Mouse (Mus musculus) hindbrain, embryonic 13.5 days (tissue): ENCODE measurements at regions not wholly inside any gene's neighbourhood (a gene's known extent, or its start where the extent isn't known, plus 50 kb on each side); places are given as distances from the start of the nearest gene placed in this dataset.

ENCODE experiments used
- ATAC-seq: fragments of 200-750 bp; cut with Nextera tagmentation; 2 replicates; pipeline ENCODE4 v1.8.0; 2017; ENCODE audit warnings: moderate TSS enrichment; ENCODE audit not compliant: low FRiP score
- H3K27ac ChIP-seq: fragments of 300-500 bp; sonication (generic); 2 replicates; pipeline ENCODE4 v1.5.1; 2015; ENCODE audit warnings: inconsistent platforms, mild to moderate bottlenecking, moderate library complexity
- H3K27me3 ChIP-seq: fragments of 300-500 bp; sonication (generic); 2 replicates; pipeline ENCODE4 v1.6.1; 2015; ENCODE audit warnings: mild to moderate bottlenecking, inconsistent platforms
- H3K36me3 ChIP-seq: fragments of 300-500 bp; sonication (generic); 2 replicates; pipeline ENCODE4 v1.6.1; 2015; ENCODE audit warnings: mild to moderate bottlenecking, inconsistent platforms
- H3K4me1 ChIP-seq: fragments of 300-500 bp; sonication (generic); replicated peaks from 2 replicates; pipeline ENCODE4 v1.6.1; 2015; ENCODE audit warnings: inconsistent platforms
- H3K4me2 ChIP-seq: fragments of 300-500 bp; sonication (generic); 2 replicates; pipeline ENCODE4 v1.6.1; 2015; ENCODE audit warnings: inconsistent platforms, mild to moderate bottlenecking, moderate library complexity
- H3K4me3 ChIP-seq: fragments of 300-500 bp; sonication (generic); 2 replicates; pipeline ENCODE4 v1.5.1; 2015; ENCODE audit warnings: mild to moderate bottlenecking, inconsistent platforms
- H3K9ac ChIP-seq: fragments of 300-500 bp; sonication (generic); 2 replicates; pipeline ENCODE4 v1.6.1; 2015; ENCODE audit warnings: mild to moderate bottlenecking, inconsistent platforms
- H3K9me3 ChIP-seq: fragments of 300-500 bp; sonication (generic); 2 replicates; pipeline ENCODE4 v1.6.1; 2016; ENCODE audit warnings: inconsistent platforms
- WGBS: fragments of 180-500 bp; shearing (Covaris S2); methylation state at CpG from one replicate; pipeline ENCODE4 v1.1.7; 2015; 5-methylcytosine and 5-hydroxymethylcytosine counted together

GRCm38 (mm10) chr4:131534831-131535230 is 303.3 kb downstream of the Ptpru start:
- H3K36me3 ChIP-seq = no peaks in the 10 kb centered on the region
- no peak overlapping the region for H3K27ac ChIP-seq
- H3K4me3 ChIP-seq = no peak overlapping the region
- H3K9ac ChIP-seq = no peak overlapping the region
- H3K9me3 ChIP-seq = no peaks in the 10 kb centered on the region
- peaks cover 4% of the 10 kb centered on the region; the same call in 1 of the 2 replicates for H3K4me1 ChIP-seq
- H3K4me2 ChIP-seq = no peak overlapping the region
- H3K27me3 ChIP-seq = no peaks in the 10 kb centered on the region
- WGBS = 84% methylated on average over 6 of the region's 6 CpGs
- ATAC-seq = no peak

- Histone ChIP-seq H3K36me3 (no peaks in the 10 kb centered on the region), H3K4me2 (no peak overlapping the region), H3K9ac (no peak overlapping the region), H3K4me1 (peaks cover 7% of the 10 kb centered on the region; the same call in 1 of the 2 replicates), H3K27ac (no peak overlapping the region), H3K9me3 (no peaks in the 10 kb centered on the region), H3K27me3 (no peaks in the 10 kb centered on the region), H3K4me3 (no peak overlapping the region)
- no peak for ATAC-seq
- 69% methylated on average over 4 of the region's 4 CpGs for WGBS
Observed at GRCm38 (mm10) chr4:131538237-131538636, 299.9 kb downstream of the Ptpru start.

- Histone ChIP-seq H3K27me3 (no peaks in the 10 kb centered on the region), H3K27ac (no peak overlapping the region), H3K9ac (no peak overlapping the region), H3K4me3 (no peak overlapping the region), H3K4me1 (0 out of 2 replicates have a peak, but pooled peaks cover 6% of the 10 kb centered on the region), H3K4me2 (no peak overlapping the region), H3K9me3 (no peaks in the 10 kb centered on the region), H3K36me3 (no peaks in the 10 kb centered on the region)
- WGBS = 41% methylated on average over 11 of the region's 12 CpGs
- no peak for ATAC-seq
Observed at GRCm38 (mm10) chr4:131546422-131547200, 291.5 kb downstream of the Ptpru start.

- Histone ChIP-seq H3K9ac (no peak overlapping the region), H3K4me2 (no peak overlapping the region), H3K4me3 (no peak overlapping the region), H3K4me1 (0 out of 2 replicates have a peak, but pooled peaks cover 6% of the 10 kb centered on the region), H3K9me3 (no peaks in the 10 kb centered on the region), H3K36me3 (no peaks in the 10 kb centered on the region), H3K27me3 (0 out of 2 replicates have a peak, but pooled peaks cover 3% of the 10 kb centered on the region), H3K27ac (no peak overlapping the region)
- ATAC-seq = no peak
- WGBS = 85% methylated on average over 12 of the region's 12 CpGs
Observed at GRCm38 (mm10) chr4:131549581-131549980, 288.5 kb downstream of the Ptpru start.

- Histone ChIP-seq H3K36me3 (no peaks in the 10 kb centered on the region), H3K4me1 (peaks cover 1% of the 10 kb centered on the region; the same call in 1 of the 2 replicates), H3K9ac (no peak overlapping the region), H3K27me3 (0 out of 2 replicates have a peak, but pooled peaks cover 3% of the 10 kb centered on the region), H3K27ac (no peak overlapping the region), H3K9me3 (no peaks in the 10 kb centered on the region), H3K4me2 (no peak overlapping the region), H3K4me3 (no peak overlapping the region)
- 84% methylated on average over 5 of the region's 5 CpGs for WGBS
- ATAC-seq = no peak
Observed at GRCm38 (mm10) chr4:131558513-131558912, 279.6 kb downstream of the Ptpru start.

- H3K4me3 ChIP-seq = no peak overlapping the region
- WGBS = 64% methylated on average over 4 of the region's 4 CpGs
- ATAC-seq = no peak
- 0 out of 2 replicates have a peak, but pooled peaks cover 3% of the 10 kb centered on the region for H3K27me3 ChIP-seq
- peaks cover 12% of the 10 kb centered on the region for H3K4me1 ChIP-seq
- no peak overlapping the region for H3K4me2 ChIP-seq
- no peaks in the 10 kb centered on the region for H3K9me3 ChIP-seq
- no peaks in the 10 kb centered on the region for H3K36me3 ChIP-seq
- H3K9ac ChIP-seq = no peak overlapping the region
- no peak overlapping the region for H3K27ac ChIP-seq
Observed at GRCm38 (mm10) chr4:131563851-131564250, 274.2 kb downstream of the Ptpru start.

- no peak for ATAC-seq
- Histone ChIP-seq H3K36me3 (no peaks in the 10 kb centered on the region), H3K4me1 (peaks cover 16% of the 10 kb centered on the region), H3K4me3 (no peak overlapping the region), H3K9me3 (no peaks in the 10 kb centered on the region), H3K9ac (no peak overlapping the region), H3K27me3 (0 out of 2 replicates have a peak, but pooled peaks cover 3% of the 10 kb centered on the region), H3K4me2 (no peak overlapping the region), H3K27ac (no peak overlapping the region)
- WGBS = 87% methylated on average over 7 of the region's 7 CpGs
Observed at GRCm38 (mm10) chr4:131565203-131565602, 272.9 kb downstream of the Ptpru start.

GRCm38 (mm10) chr4:131567241-131567640 is 270.8 kb downstream of the Ptpru start:
- Histone ChIP-seq H3K9me3 (no peaks in the 10 kb centered on the region), H3K9ac (no peak overlapping the region), H3K27ac (no peak overlapping the region), H3K4me1 (peaks cover 16% of the 10 kb centered on the region), H3K36me3 (no peaks in the 10 kb centered on the region), H3K4me2 (no peak overlapping the region), H3K4me3 (no peak overlapping the region), H3K27me3 (no peaks in the 10 kb centered on the region)
- 37% methylated on average over 2 of the region's 2 CpGs for WGBS
- ATAC-seq = no peak

GRCm38 (mm10) chr4:131569156-131569555 is 268.9 kb downstream of the Ptpru start:
- Histone ChIP-seq H3K27ac (no peak overlapping the region), H3K4me1 (peaks cover 8% of the 10 kb centered on the region), H3K9ac (no peak overlapping the region), H3K9me3 (no peaks in the 10 kb centered on the region), H3K4me3 (no peak overlapping the region), H3K4me2 (no peak overlapping the region), H3K36me3 (no peaks in the 10 kb centered on the region), H3K27me3 (no peaks in the 10 kb centered on the region)
- 52% methylated on average over 5 of the region's 5 CpGs for WGBS
- no peak for ATAC-seq

- no peak for ATAC-seq
- H3K4me1 ChIP-seq = no peaks in the 10 kb centered on the region
- no peaks in the 10 kb centered on the region for H3K36me3 ChIP-seq
- no peak overlapping the region for H3K4me2 ChIP-seq
- WGBS = 83% methylated on average over 4 of the region's 4 CpGs
- no peaks in the 10 kb centered on the region for H3K27me3 ChIP-seq
- no peak overlapping the region for H3K9ac ChIP-seq
- H3K4me3 ChIP-seq = no peak overlapping the region
- H3K9me3 ChIP-seq = no peaks in the 10 kb centered on the region
- no peak overlapping the region for H3K27ac ChIP-seq
Observed at GRCm38 (mm10) chr4:131577571-131577970, 260.5 kb downstream of the Ptpru start.

- WGBS = 73% methylated on average over 3 of the region's 3 CpGs
- no peak for ATAC-seq
- H3K36me3 ChIP-seq = no peaks in the 10 kb centered on the region
- H3K4me1 ChIP-seq = peaks cover 11% of the 10 kb centered on the region; the same call in 1 of the 2 replicates
- H3K27ac ChIP-seq = no peak overlapping the region
- no peak overlapping the region for H3K4me2 ChIP-seq
- H3K9ac ChIP-seq = no peak overlapping the region
- H3K9me3 ChIP-seq = no peaks in the 10 kb centered on the region
- H3K4me3 ChIP-seq = no peak overlapping the region
- no peaks in the 10 kb centered on the region for H3K27me3 ChIP-seq
Observed at GRCm38 (mm10) chr4:131585946-131586345, 252.1 kb downstream of the Ptpru start.

- peaks cover 11% of the 10 kb centered on the region; the same call in 1 of the 2 replicates for H3K4me1 ChIP-seq
- no peaks in the 10 kb centered on the region for H3K27me3 ChIP-seq
- no peak for ATAC-seq
- H3K36me3 ChIP-seq = no peaks in the 10 kb centered on the region
- WGBS = 68% methylated on average over 7 of the region's 7 CpGs
- no peak overlapping the region for H3K4me3 ChIP-seq
- no peak overlapping the region for H3K27ac ChIP-seq
- H3K9ac ChIP-seq = no peak overlapping the region
- no peaks in the 10 kb centered on the region for H3K9me3 ChIP-seq
- H3K4me2 ChIP-seq = no peak overlapping the region
Observed at GRCm38 (mm10) chr4:131587536-131587935, 250.6 kb downstream of the Ptpru start.

- no peaks in the 10 kb centered on the region for H3K27me3 ChIP-seq
- no peak overlapping the region for H3K4me3 ChIP-seq
- no peaks in the 10 kb centered on the region for H3K36me3 ChIP-seq
- no peak for ATAC-seq
- H3K4me2 ChIP-seq = no peak overlapping the region
- H3K27ac ChIP-seq = no peak overlapping the region
- H3K9ac ChIP-seq = no peak overlapping the region
- 64% methylated on average over 4 of the region's 4 CpGs for WGBS
- no peaks in the 10 kb centered on the region for H3K9me3 ChIP-seq
- H3K4me1 ChIP-seq = peaks cover 3% of the 10 kb centered on the region; the same call in 1 of the 2 replicates
Observed at GRCm38 (mm10) chr4:131590136-131590535, 248.0 kb downstream of the Ptpru start.
